ENCODE assay signal across 33 mouse cellular contexts in the genomic region with DNA sequence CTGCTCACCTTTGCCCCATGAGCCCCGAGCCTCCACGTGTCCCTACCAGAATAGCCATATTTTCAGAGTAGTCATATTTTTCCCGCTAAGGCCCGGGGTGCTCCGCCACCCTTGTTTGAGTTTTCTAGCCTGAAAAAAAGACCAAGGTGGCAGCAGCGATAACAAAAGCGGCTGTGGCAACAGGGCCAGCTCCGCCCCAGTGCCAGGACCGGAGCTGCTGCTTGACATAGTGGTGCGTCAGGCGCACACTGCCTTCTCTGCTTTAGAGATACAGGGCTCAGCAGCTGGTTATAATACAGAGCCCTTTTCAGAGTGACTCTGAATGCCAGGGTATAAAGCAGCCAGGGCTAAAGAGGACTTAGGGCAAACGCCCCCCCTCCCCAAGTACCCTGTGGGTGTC. TPM values are rescaled to one million over a fixed set of nuclear protein-coding genes. Genes with fewer than 3 reads are reported as not detected.
DNase-seq lines count a peak whose midpoint lies in the region; ATAC-seq and TF ChIP-seq lines count a peak whose summit lies in the region.
"Had no signal": no experiment of that assay in that cellular context is flagged by ENCODE, and none has a peak within 500 bp of the region (broad histone marks: within the 10 kb centered on the region; RNA-seq: fewer than 3 reads in every experiment).

No protein-coding gene starts in this region.

- 62% methylated on average over 12 of the region's 12 CpGs for WGBS in liver, embryonic 14.5 days (ENCODE audit: insufficient replicate concordance)

- H3K36me3 ChIP-seq in liver, embryonic 14.5 days (replicated peaks; ENCODE audit: control insufficient read depth, insufficient read depth, low read depth) = no peaks in the 10 kb centered on the region
- H3K36me3 ChIP-seq: embryonic facial prominence, embryonic 13.5 days; hindbrain, embryonic 13.5 days; limb, embryonic 10.5 days; limb, embryonic 15.5 days; lung, embryonic 15.5 days; midbrain, embryonic 13.5 days; neural tube, embryonic 15.5 days had no signal

- H3K27me3 ChIP-seq in liver, embryonic 14.5 days (ENCODE audit: control insufficient read depth, insufficient read depth, low read length) = no peaks in the 10 kb centered on the region
- H3K27me3 ChIP-seq: embryonic facial prominence, embryonic 13.5 days; forebrain, embryonic 13.5 days; hindbrain, embryonic 13.5 days; limb, embryonic 15.5 days; lung, embryonic 15.5 days; megakaryocyte, embryonic 14.5 days; midbrain, embryonic 13.5 days; neural tube, embryonic 15.5 days had no signal

- no peaks in the 10 kb centered on the region for H3K9me3 ChIP-seq in liver, embryonic 14.5 days (ENCODE audit: control insufficient read depth, low read length)
- H3K9me3 ChIP-seq: embryonic facial prominence, embryonic 13.5 days; forebrain, embryonic 13.5 days; hindbrain, embryonic 13.5 days; limb, embryonic 10.5 days; limb, embryonic 15.5 days; lung, embryonic 15.5 days; megakaryocyte, embryonic 14.5 days; midbrain, embryonic 13.5 days; neural tube, embryonic 15.5 days had no signal

- no peak for TF ChIP-seq CTCF in liver, embryonic 14.5 days (IDR thresholded peaks at IDR 0.05; ENCODE audit: low read depth)
- TF ChIP-seq CTCF in left cerebral cortex, adult 2 months (IDR thresholded peaks at IDR 0.05) = no peak

- no peak overlapping the region for H3K27ac ChIP-seq in liver, embryonic 14.5 days
- H3K27ac ChIP-seq in left cerebral cortex, adult 2 months = no peak overlapping the region
- H3K27ac ChIP-seq: embryonic facial prominence, embryonic 13.5 days; forebrain, embryonic 13.5 days; hindbrain, embryonic 13.5 days; limb, embryonic 10.5 days; limb, embryonic 15.5 days; lung, embryonic 15.5 days; midbrain, embryonic 13.5 days; neural tube, embryonic 15.5 days had no signal

- intact Hi-C loops in left cerebral cortex, adult 2 months (cut with DNase I) = no loop called here

- H3K4me1 ChIP-seq in liver, embryonic 14.5 days (replicated peaks; ENCODE audit: control insufficient read depth in 2 of 2, insufficient read depth in 2 of 2, low read length in 1 of 2) = no peaks in the 10 kb centered on the region
- H3K4me1 ChIP-seq: embryonic facial prominence, embryonic 13.5 days; forebrain, embryonic 13.5 days; hindbrain, embryonic 13.5 days; limb, embryonic 10.5 days; limb, embryonic 15.5 days; lung, embryonic 15.5 days; megakaryocyte, embryonic 14.5 days; midbrain, embryonic 13.5 days; neural tube, embryonic 15.5 days had no signal

- H3K9ac ChIP-seq in liver, embryonic 14.5 days (replicated peaks) = no peak overlapping the region
- H3K9ac ChIP-seq: embryonic facial prominence, embryonic 13.5 days; forebrain, embryonic 13.5 days; hindbrain, embryonic 13.5 days; limb, embryonic 15.5 days; lung, embryonic 15.5 days; midbrain, embryonic 13.5 days; neural tube, embryonic 15.5 days had no signal

- ATAC-seq in erythroid progenitor cell, adult 5-6 weeks (replicated peaks; ENCODE audit: low FRiP score, poor library complexity, severe bottlenecking) = peak; percentile 94
- peak; percentile 91 for ATAC-seq in liver, embryonic 14.5 days (ENCODE audit: insufficient read depth)
- peak; percentile 91 for ATAC-seq in megakaryocyte-erythroid progenitor cell, adult 5-6 weeks (replicated peaks; ENCODE audit: low FRiP score, low TSS enrichment, poor library complexity, severe bottlenecking)
- no peak for ATAC-seq in activated CD4-positive, CD25-positive, alpha-beta regulatory T cell, adult 4 months
- ATAC-seq: forebrain, embryonic 13.5 days; intestine, embryonic 16.5 days; midbrain, embryonic 13.5 days had no signal

- peak; percentile 9 for DNase-seq in c-Kit-positive CD71-positive TER-119-negative erythroid progenitor cells, embryonic 14.5 days (ENCODE audit: low read depth)
- DNase-seq in liver, embryonic 14.5 days (ENCODE audit: low read depth in 3 of 3, low spot score in 3 of 3) = peak; percentile 33 to 45 (median 36)
- DNase-seq in neural tube, embryonic 10.5 days (ENCODE audit: extremely low spot score, low spot score) = no peak
- DNase-seq in left cerebral cortex, adult 2 months (ENCODE audit: extremely low spot score in 1 of 2, low spot score in 2 of 2) = no peak
- DNase-seq: adrenal gland, postnatal 14 days; B cell, adult 2 months; cerebellum, adult 8-10 months; cerebellum, postnatal 25 days; gastrocnemius, postnatal 14 days; heart, adult 18-20 months; heart, postnatal 4 days; kidney, adult 9 months; kidney, postnatal 10 days; layer of hippocampus, postnatal 36 days; retina, postnatal 1 day; right cerebral cortex, postnatal 14 days; thymus, adult 18-20 months; thymus, postnatal 25 days had no signal

- no peak overlapping the region for H3K4me3 ChIP-seq in liver, embryonic 14.5 days (ENCODE audit: insufficient read depth in 1 of 2, low read depth in 2 of 2, low read length in 2 of 2)
- H3K4me3 ChIP-seq in left cerebral cortex, adult 2 months = no peak overlapping the region
- H3K4me3 ChIP-seq: embryonic facial prominence, embryonic 13.5 days; erythroblast, embryonic 14.5 days; forebrain, embryonic 13.5 days; hindbrain, embryonic 13.5 days; limb, embryonic 10.5 days; limb, embryonic 15.5 days; lung, embryonic 15.5 days; megakaryocyte, embryonic 14.5 days; midbrain, embryonic 13.5 days; neural tube, embryonic 15.5 days had no signal

- TF ChIP-seq EP300 in liver, embryonic 14.5 days (IDR thresholded peaks at IDR 0.05; ENCODE audit: low read depth) = no peak

- H3K4me2 ChIP-seq in liver, embryonic 14.5 days (ENCODE audit: low read depth) = no peak overlapping the region
- H3K4me2 ChIP-seq: embryonic facial prominence, embryonic 13.5 days; forebrain, embryonic 13.5 days; heart, embryonic 11.5 days; hindbrain, embryonic 13.5 days; limb, embryonic 15.5 days; lung, embryonic 15.5 days; midbrain, embryonic 13.5 days; neural tube, embryonic 15.5 days had no signal

RNA-seq across cellular contexts. Expression of gene Ifi211, which starts 46.3 kb away (rescaled TPM):
- total RNA-seq in erythroid progenitor cell, adult 5-6 weeks (2015; ENCODE audit: low replicate concordance) = 5.0 and 16.3 TPM in 2 replicates
- total RNA-seq in erythroid progenitor cell, adult 5-6 weeks (2017; ENCODE audit: low replicate concordance) = 2.7 and 5.3 TPM in 2 replicates
- polyA plus RNA-seq in liver, embryonic 14.5 days (2012; rRNA removed) = 0.61 and 1.2 TPM in 2 replicates
- 1.5 and 1.6 TPM in 2 replicates for polyA plus RNA-seq in liver, embryonic 14.5 days (2014; fragmentation: Nextera tagmentation; extraction: Ambion mirVana)
- total RNA-seq in megakaryocyte-erythroid progenitor cell, adult 5-6 weeks (2014; fragmentation: Nextera tagmentation) = not detected in 2 replicates
- 2.6 and 4.1 TPM in 2 replicates for total RNA-seq in megakaryocyte-erythroid progenitor cell, adult 5-6 weeks (2017)
- polyA plus RNA-seq in activated CD4-positive, CD25-positive, alpha-beta regulatory T cell, adult 4 months (2017; shearing (Covaris generic)) = 1 to 10 TPM; 3.1 to 3.2 TPM
- not detected for total RNA-seq in left cerebral cortex, adult 2 months (2021)
- total RNA-seq: layer of hippocampus, postnatal 36 days had no signal
- polyA plus RNA-seq: erythroblast, embryonic 14.5 days; limb, embryonic 10.5 days had no signal

Comparison
In these comparisons a context has a peak if more than half of its experiments do, and no peak if none do; other contexts are left out.
1. DNase-seq: peak in c-Kit-positive CD71-positive TER-119-negative erythroid progenitor cells, embryonic 14.5 days (single experiment) and liver, embryonic 14.5 days (3 of 3); none in neural tube, embryonic 10.5 days (single experiment) and left cerebral cortex, adult 2 months (0 of 2).